ENCODE assay signal across 8 mouse cellular contexts in the genomic region with DNA sequence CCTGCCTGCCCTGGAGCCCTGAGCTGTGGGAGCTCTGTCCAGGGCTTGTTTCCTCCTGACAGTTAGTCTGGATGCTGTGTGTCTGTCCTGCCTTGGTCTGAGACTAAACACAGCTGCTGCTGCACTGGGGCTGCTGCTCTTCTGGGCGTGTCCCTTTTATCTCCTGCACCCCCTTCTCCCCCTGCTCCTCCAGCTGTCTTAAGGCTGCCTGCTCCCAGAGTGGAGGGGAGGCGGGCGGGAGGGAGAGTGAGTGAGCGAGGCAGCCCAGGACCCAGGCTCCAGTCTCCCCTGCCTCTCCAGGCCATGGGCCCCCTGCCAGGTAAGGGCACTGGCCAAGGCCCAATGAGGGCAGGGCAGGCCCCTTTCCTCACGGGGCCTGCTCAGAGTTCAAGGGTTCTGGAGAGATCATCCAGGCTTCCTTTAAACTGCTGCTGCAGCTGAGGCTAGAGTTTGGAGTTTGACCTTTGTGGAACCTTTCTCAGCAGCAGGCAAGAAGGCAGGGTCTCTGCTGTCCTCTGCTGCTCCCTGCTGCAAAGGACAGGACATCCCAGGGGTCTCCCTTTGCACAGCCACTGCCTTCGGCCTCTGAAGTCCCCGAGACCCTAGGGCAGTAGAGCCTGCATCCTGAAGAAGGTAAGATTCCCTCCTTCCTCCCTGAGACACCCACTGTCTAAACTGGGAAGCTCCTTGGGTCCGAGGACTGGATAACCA. TPM values are rescaled to one million over a fixed set of nuclear protein-coding genes. Genes with fewer than 3 reads are reported as not detected.
DNase-seq lines count a peak whose midpoint lies in the region; ATAC-seq lines count a peak whose summit lies in the region.

Gene Slc5a11, plus strand, starts transcription at position 416 of the 711 bp plus-strand sequence.

- WGBS in heart, embryonic 14.5 days = 35% methylated on average over 8 of the region's 8 CpGs
- 24% methylated on average over 8 of the region's 8 CpGs for WGBS in stomach, embryonic 16.5 days

- peaks cover 14% of the 10 kb centered on the region in 2 experiments for H3K4me1 ChIP-seq in heart, embryonic 14.5 days (ENCODE audit: control insufficient read depth in 2 of 2, insufficient read depth in 2 of 2, low read length in 2 of 2)
- peaks cover 4% of the 10 kb centered on the region; the same call in 1 of the 2 replicates for H3K4me1 ChIP-seq in stomach, embryonic 16.5 days (ENCODE audit: control insufficient read depth, insufficient read depth, low read length)

- H3K27me3 ChIP-seq in heart, embryonic 14.5 days (ENCODE audit: control insufficient read depth, insufficient read depth, low read length) = no peaks in the 10 kb centered on the region
- H3K27me3 ChIP-seq in stomach, embryonic 16.5 days (ENCODE audit: control insufficient read depth, insufficient read depth, low read length) = no peaks in the 10 kb centered on the region

- H3K27ac ChIP-seq in heart, embryonic 14.5 days (replicated peaks in 1 of 2; ENCODE audit: control insufficient read depth in 1 of 2, insufficient read depth in 1 of 2, low read depth in 2 of 2, low read length in 2 of 2) = no peak within 1 kb of the TSS
- peak within 1 kb of the TSS; percentile 52 for H3K27ac ChIP-seq in stomach, embryonic 16.5 days (ENCODE audit: low read length)

- no peak within 1 kb of the TSS for H3K4me2 ChIP-seq in heart, embryonic 14.5 days (ENCODE audit: low read length)
- H3K4me2 ChIP-seq in stomach, embryonic 16.5 days (ENCODE audit: low read depth, low read length) = no peak within 1 kb of the TSS

- ATAC-seq in heart, embryonic 14.5 days (ENCODE audit: insufficient number of reproducible peaks, insufficient read depth, low FRiP score, low read depth) = peak; percentile 52; the same call in 1 of the 2 replicates
- ATAC-seq in stomach, embryonic 16.5 days (ENCODE audit: insufficient read depth, low FRiP score) = peak; percentile 85

- H3K9me3 ChIP-seq in heart, embryonic 14.5 days (ENCODE audit: control insufficient read depth, low read length) = no peaks in the 10 kb centered on the region
- H3K9me3 ChIP-seq in stomach, embryonic 16.5 days (replicated peaks; ENCODE audit: control insufficient read depth, low read length) = no peaks in the 10 kb centered on the region

- H3K9ac ChIP-seq in heart, embryonic 14.5 days (ENCODE audit: low read length) = no peak within 1 kb of the TSS
- H3K9ac ChIP-seq in stomach, embryonic 16.5 days (ENCODE audit: low read length) = 0 out of 2 replicates have a peak within 1 kb of the TSS, but pooled peaks have one; percentile 9

- H3K4me3 ChIP-seq in heart, embryonic 14.5 days (ENCODE audit: control insufficient read depth in 1 of 2, insufficient read depth in 1 of 2, low read depth in 1 of 2, low read length in 2 of 2) = no peak within 1 kb of the TSS
- no peak within 1 kb of the TSS for H3K4me3 ChIP-seq in stomach, embryonic 16.5 days (replicated peaks; ENCODE audit: low read length)

- peak; percentile 18 for DNase-seq in lung, postnatal 10 days
- DNase-seq in lung, postnatal 14 days = no peak
- peak; percentile 80 to 93 for DNase-seq in kidney, postnatal 25 days
- no peak for DNase-seq in cerebellum, postnatal 14 days
- no peak for DNase-seq in adrenal gland, adult 2 months
- DNase-seq in spleen, postnatal 4 days (ENCODE audit: low spot score in 2 of 2) = no peak

- H3K36me3 ChIP-seq in heart, embryonic 14.5 days (ENCODE audit: control insufficient read depth, insufficient read depth, low read length) = no peaks in the 10 kb centered on the region
- no peaks in the 10 kb centered on the region for H3K36me3 ChIP-seq in stomach, embryonic 16.5 days (ENCODE audit: control insufficient read depth, insufficient read depth, low read length)

RNA-seq across cellular contexts. Expression of gene Slc5a11, which starts in this region (rescaled TPM):
- 0.51 TPM in 1 of 2 replicates, not detected in the other for polyA plus RNA-seq in heart, embryonic 14.5 days (2014; fragmentation: Nextera tagmentation; extraction: Ambion mirVana)
- 1.5 and 3.1 TPM in 2 replicates for polyA plus RNA-seq in stomach, embryonic 16.5 days (2015; fragmentation: Nextera tagmentation; extraction: Ambion mirVana)
- total RNA-seq in adrenal gland, adult 2 months (2021) = not detected
- polyA plus RNA-seq in adrenal gland, adult 2 months (2012; rRNA removed) = not detected in 2 replicates

Comparison
In these comparisons a context has a peak if more than half of its experiments do, and no peak if none do; other contexts are left out.
1. DNase-seq: peak in lung, postnatal 10 days (single experiment) and kidney, postnatal 25 days (2 of 2); none in lung, postnatal 14 days (single experiment), cerebellum, postnatal 14 days (0 of 2), adrenal gland, adult 2 months (single experiment) and spleen, postnatal 4 days (0 of 2).
2. Peak in ATAC-seq in heart, embryonic 14.5 days; RNA of the gene not detected or under 1 TPM.